Comparison of ENCODE assay signal across 16 mouse cellular contexts in genomic region chr12:79820228-79820958, GRCm38 (mm10).
A peak's percentile ranks its signal among the peaks of the same experiment; 100 is the strongest.
DNase-seq lines count a peak whose midpoint lies in the region; ATAC-seq and TF ChIP-seq lines count a peak whose summit lies in the region.
"Had no signal": no experiment of that assay in that cellular context is flagged by ENCODE, and none has a peak within 500 bp of the region (broad histone marks: within the 10 kb centered on the region; RNA-seq: fewer than 3 reads in every experiment).

No protein-coding gene starts in this region.

- peak overlapping the region; percentile 12; the same call in 1 of the 2 replicates for H3K27ac ChIP-seq in lung, embryonic 14.5 days (ENCODE audit: low read depth)
- peak overlapping the region; percentile 9; the same call in 1 of the 2 replicates for H3K27ac ChIP-seq in embryonic facial prominence, embryonic 12.5 days
- 0 out of 2 replicates have a peak overlapping the region, but pooled peaks have one; percentile 18 for H3K27ac ChIP-seq in intestine, embryonic 15.5 days
- H3K27ac ChIP-seq: macrophage; midbrain, embryonic 15.5 days had no signal

- no peaks in the 10 kb centered on the region for H3K36me3 ChIP-seq in lung, embryonic 14.5 days (ENCODE audit: insufficient read depth)
- H3K36me3 ChIP-seq in embryonic facial prominence, embryonic 12.5 days, result no peaks in the 10 kb centered on the region
- H3K36me3 ChIP-seq in intestine, embryonic 15.5 days, result no peaks in the 10 kb centered on the region
- H3K36me3 ChIP-seq: midbrain, embryonic 15.5 days had no signal

- no peaks in the 10 kb centered on the region for H3K27me3 ChIP-seq in lung, embryonic 14.5 days (ENCODE audit: insufficient read depth, low read length)
- no peaks in the 10 kb centered on the region for H3K27me3 ChIP-seq in embryonic facial prominence, embryonic 12.5 days
- no peaks in the 10 kb centered on the region for H3K27me3 ChIP-seq in intestine, embryonic 15.5 days (replicated peaks)
- H3K27me3 ChIP-seq: midbrain, embryonic 15.5 days had no signal

- 69% methylated on average over 8 of the region's 8 CpGs for WGBS in lung, embryonic 14.5 days
- 51% methylated on average over 8 of the region's 8 CpGs for WGBS in embryonic facial prominence, embryonic 12.5 days
- 69% methylated on average over 8 of the region's 8 CpGs for WGBS in intestine, embryonic 15.5 days

- H3K4me2 ChIP-seq in lung, embryonic 14.5 days, result no peak overlapping the region
- H3K4me2 ChIP-seq in embryonic facial prominence, embryonic 12.5 days (replicated peaks), result no peak overlapping the region
- no peak overlapping the region for H3K4me2 ChIP-seq in intestine, embryonic 15.5 days (replicated peaks)
- H3K4me2 ChIP-seq: midbrain, embryonic 15.5 days had no signal

- H3K4me1 ChIP-seq in lung, embryonic 14.5 days (ENCODE audit: insufficient read depth), result peaks cover 7% of the 10 kb centered on the region; the same call in 1 of the 2 replicates
- H3K4me1 ChIP-seq in embryonic facial prominence, embryonic 12.5 days, result peaks cover 22% of the 10 kb centered on the region
- H3K4me1 ChIP-seq in intestine, embryonic 15.5 days (replicated peaks), result peaks cover 25% of the 10 kb centered on the region

- no peak overlapping the region for H3K9ac ChIP-seq in lung, embryonic 14.5 days
- H3K9ac ChIP-seq in embryonic facial prominence, embryonic 12.5 days, result no peak overlapping the region
- H3K9ac ChIP-seq in intestine, embryonic 15.5 days, result no peak overlapping the region
- H3K9ac ChIP-seq: midbrain, embryonic 15.5 days had no signal

- DNase-seq in lung, embryonic 14.5 days, result no peak
- DNase-seq in lung, postnatal 25 days (ENCODE audit: low spot score), result no peak
- no peak for DNase-seq in testis, postnatal 10 days (ENCODE audit: low spot score)
- DNase-seq in cerebellum, adult 11 months, result no peak
- DNase-seq: adrenal gland, adult 2 months; cerebellum, adult 9-11 months; gastrocnemius, postnatal 25 days; kidney, postnatal 36 days; liver; thymus, adult 2 months had no signal

- TF ChIP-seq CTCF in lung, embryonic 14.5 days (IDR thresholded peaks at IDR 0.05; ENCODE audit: low read depth), result no peak

- H3K4me3 ChIP-seq in lung, embryonic 14.5 days (ENCODE audit: low read depth, low read length), result no peak overlapping the region
- no peak overlapping the region for H3K4me3 ChIP-seq in embryonic facial prominence, embryonic 12.5 days
- no peak overlapping the region for H3K4me3 ChIP-seq in intestine, embryonic 15.5 days (replicated peaks)
- H3K4me3 ChIP-seq: midbrain, embryonic 15.5 days; myocyte had no signal

- no peaks in the 10 kb centered on the region for H3K9me3 ChIP-seq in lung, embryonic 14.5 days (ENCODE audit: low read depth, low read length)
- H3K9me3 ChIP-seq in embryonic facial prominence, embryonic 12.5 days, result no peaks in the 10 kb centered on the region
- H3K9me3 ChIP-seq in intestine, embryonic 15.5 days, result no peaks in the 10 kb centered on the region
- H3K9me3 ChIP-seq: midbrain, embryonic 15.5 days had no signal

- ATAC-seq in lung, embryonic 14.5 days (ENCODE audit: insufficient read depth), result no peak
- no peak for ATAC-seq in embryonic facial prominence, embryonic 12.5 days (ENCODE audit: insufficient number of reproducible peaks, insufficient read depth, low FRiP score, low TSS enrichment)
- ATAC-seq in intestine, embryonic 15.5 days, result peak; percentile 60
- ATAC-seq in megakaryocyte progenitor cell, adult 5-6 weeks (replicated peaks; ENCODE audit: poor library complexity), result peak; percentile 59
- ATAC-seq: midbrain, embryonic 15.5 days had no signal

Comparison
In these comparisons a context has a peak if more than half of its experiments do, and no peak if none do; other contexts are left out.
1. ATAC-seq: peak in intestine, embryonic 15.5 days (single experiment) and megakaryocyte progenitor cell, adult 5-6 weeks (single experiment); none in lung, embryonic 14.5 days (single experiment) and embryonic facial prominence, embryonic 12.5 days (single experiment).
2. Peak in every context shown above with its lines, with median percentiles within 50 percentile points of each other: H3K27ac ChIP-seq.